Mouse (Mus musculus) liver, embryonic 16.5 days (tissue): ENCODE measurements around the gene Fuz. TPM values are rescaled to one million over a fixed set of nuclear protein-coding genes. Genes with fewer than 3 reads are reported as not detected.

Source experiments
- ATAC-seq: fragments of 200-750 bp; cut with Nextera tagmentation; 2 replicates; pipeline ENCODE4 v1.8.0; 2017; ENCODE audit warnings: low read depth, mild to moderate bottlenecking, moderate number of reproducible peaks, moderate library complexity
- H3K27ac ChIP-seq: fragments of 300-500 bp; sonication (generic); 2 replicates; pipeline ENCODE4 v1.5.1; 2014; ENCODE audit warnings: mild to moderate bottlenecking, low read length
- H3K27me3 ChIP-seq: fragments of 300-500 bp; sonication (generic); 2 replicates; pipeline ENCODE4 v1.6.1; 2014; ENCODE audit warnings: low read depth, low read length, mixed read lengths; ENCODE audit not compliant: control insufficient read depth, insufficient read depth
- H3K36me3 ChIP-seq: fragments of 300-500 bp; sonication (generic); 2 replicates; pipeline ENCODE4 v1.6.1; 2014; ENCODE audit warnings: mild to moderate bottlenecking; ENCODE audit not compliant: control insufficient read depth, insufficient read depth
- H3K4me1 ChIP-seq: fragments of 300-500 bp; sonication (generic); 2 replicates; pipeline ENCODE4 v1.6.1; 2014; ENCODE audit warnings: low read depth, low read length, mixed read lengths; ENCODE audit not compliant: control insufficient read depth
- H3K4me2 ChIP-seq: fragments of 300-500 bp; sonication (generic); 2 replicates; pipeline ENCODE4 v1.6.1; 2014; ENCODE audit warnings: low read depth, low read length, mixed read lengths
- H3K4me3 ChIP-seq: fragments of 300-500 bp; sonication (generic); 2 replicates; pipeline ENCODE4 v1.5.1; 2014; ENCODE audit warnings: low read depth, mild to moderate bottlenecking, low read length
- H3K9ac ChIP-seq: fragments of 300-500 bp; sonication (generic); 2 replicates; pipeline ENCODE4 v1.6.1; 2014; ENCODE audit warnings: low read depth, low read length
- H3K9me3 ChIP-seq: fragments of 300-500 bp; sonication (generic); replicated peaks from 2 replicates; pipeline ENCODE4 v1.6.1; 2016; ENCODE audit warnings: low read length; ENCODE audit not compliant: control insufficient read depth
- WGBS: fragments of 180-500 bp; shearing (Covaris S2); extraction: QIAGEN DNeasy Blood & Tissue Kit; methylation state at CpG from one replicate; pipeline ENCODE4 v1.1.7; 2014; ENCODE audit not compliant: insufficient replicate concordance; 5-methylcytosine and 5-hydroxymethylcytosine counted together
- polyA plus RNA-seq: library from polyadenylated mRNA; unstranded; fragments of >200 nt; fragmentation: Nextera tagmentation; extraction: Ambion mirVana; gene quantifications from 2 replicates; pipeline ENCODE4 v1.2.1, GENCODE M21; 2015

Gene Fuz
- polyA plus RNA-seq, 1 experiment from 2014 or later, result 5.9 TPM

GRCm38 (mm10) chr7:44851625-44852234 is 44.1 kb upstream of the Fuz start:
- H3K9ac ChIP-seq, result no peak overlapping the region
- 82% methylated on average over 12 of the region's 12 CpGs for whole genome bisulfite sequencing

GRCm38 (mm10) chr7:44852259-44853027 is 43.4 kb upstream of the Fuz start:
- H3K9me3 ChIP-seq, result no peaks in the 10 kb centered on the region
- H3K36me3 ChIP-seq, result no peaks in the 10 kb centered on the region
- peaks cover 63% of the 10 kb centered on the region for H3K4me1 ChIP-seq
- no peak for ATAC-seq
- no peak overlapping the region for H3K4me3 ChIP-seq
- no peak overlapping the region for H3K9ac ChIP-seq
- WGBS, result 84% methylated on average over 36 of the region's 36 CpGs
- H3K27me3 ChIP-seq, result no peaks in the 10 kb centered on the region
- H3K27ac ChIP-seq, result no peak overlapping the region
- no peak overlapping the region for H3K4me2 ChIP-seq

More at GRCm38 (mm10) chr7:44851625-44852234, 44.1 kb upstream of the Fuz start:
- Histone ChIP-seq H3K27me3 (no peaks in the 10 kb centered on the region), H3K4me2 (0 out of 2 replicates have a peak overlapping the region, but pooled peaks have one; percentile 99), H3K9me3 (no peaks in the 10 kb centered on the region), H3K4me3 (no peak overlapping the region), H3K4me1 (peaks cover 65% of the 10 kb centered on the region), H3K27ac (peak overlapping the region; percentile 29; the same call in 1 of the 2 replicates), H3K36me3 (peaks cover under 1% of the 10 kb centered on the region; the same call in 1 of the 2 replicates)
- no peak for ATAC-seq

- Histone ChIP-seq H3K36me3 (no peaks in the 10 kb centered on the region), H3K9ac (no peak overlapping the region), H3K4me2 (no peak overlapping the region), H3K9me3 (no peaks in the 10 kb centered on the region), H3K27me3 (no peaks in the 10 kb centered on the region), H3K27ac (no peak overlapping the region), H3K4me3 (0 out of 2 replicates have a peak overlapping the region, but pooled peaks have one; percentile 85), H3K4me1 (peaks cover 62% of the 10 kb centered on the region)
- no peak for ATAC-seq
- 95% methylated on average over 2 of the region's 2 CpGs for WGBS
These were observed 42.8 kb upstream of the Fuz start for GRCm38 (mm10) chr7:44853065-44853464.

GRCm38 (mm10) chr7:44853596-44854355 is 42.1 kb upstream of the Fuz start:
- H3K4me3 ChIP-seq, result peak overlapping the region; percentile 85
- peak overlapping the region; percentile 99 for H3K27ac ChIP-seq
- no peaks in the 10 kb centered on the region for H3K27me3 ChIP-seq
- ATAC-seq, result no peak; the same call in 1 of the 2 replicates
- H3K36me3 ChIP-seq, result no peaks in the 10 kb centered on the region
- peaks cover 67% of the 10 kb centered on the region for H3K4me1 ChIP-seq
- peak overlapping the region; percentile 95 for H3K9ac ChIP-seq
- H3K4me2 ChIP-seq, result peak overlapping the region; percentile 98
- H3K9me3 ChIP-seq, result no peaks in the 10 kb centered on the region
- WGBS, result 20% methylated on average over 26 of the region's 26 CpGs

GRCm38 (mm10) chr7:44854356-44855031 is 41.4 kb upstream of the Fuz start:
- peak; percentile 76 for ATAC-seq
- peaks cover 68% of the 10 kb centered on the region for H3K4me1 ChIP-seq
- WGBS, result under 1% methylated on average over 45 of the region's 45 CpGs

GRCm38 (mm10) chr7:44855036-44855435 is 40.8 kb upstream of the Fuz start:
- peak overlapping the region; percentile 98 for H3K4me2 ChIP-seq
- peak overlapping the region; percentile 99 for H3K27ac ChIP-seq
- peak overlapping the region; percentile 85 for H3K4me3 ChIP-seq
- no peaks in the 10 kb centered on the region for H3K27me3 ChIP-seq
- WGBS, result 24% methylated on average over 10 of the region's 10 CpGs
- peaks cover 68% of the 10 kb centered on the region for H3K4me1 ChIP-seq
- H3K9ac ChIP-seq, result peak overlapping the region; percentile 95
- H3K9me3 ChIP-seq, result no peaks in the 10 kb centered on the region
- no peak for ATAC-seq
- no peaks in the 10 kb centered on the region for H3K36me3 ChIP-seq

More at GRCm38 (mm10) chr7:44854356-44855031, 41.4 kb upstream of the Fuz start:
- H3K36me3 ChIP-seq, result no peaks in the 10 kb centered on the region
- peak overlapping the region; percentile 98 for H3K4me2 ChIP-seq
- no peaks in the 10 kb centered on the region for H3K9me3 ChIP-seq
- peak overlapping the region; percentile 95 for H3K9ac ChIP-seq
- H3K27ac ChIP-seq, result peak overlapping the region; percentile 99
- H3K27me3 ChIP-seq, result no peaks in the 10 kb centered on the region
- peak overlapping the region; percentile 85 for H3K4me3 ChIP-seq

- peak overlapping the region; percentile 97 for H3K4me3 ChIP-seq
- no peaks in the 10 kb centered on the region for H3K9me3 ChIP-seq
- peaks cover 61% of the 10 kb centered on the region for H3K4me1 ChIP-seq
- H3K4me2 ChIP-seq, result peak overlapping the region; percentile 98
- H3K27me3 ChIP-seq, result no peaks in the 10 kb centered on the region
- H3K27ac ChIP-seq, result peak overlapping the region; percentile 99
- H3K36me3 ChIP-seq, result no peaks in the 10 kb centered on the region
- peak overlapping the region; percentile 95 for H3K9ac ChIP-seq
- 18% methylated on average over 9 of the region's 9 CpGs for WGBS
- ATAC-seq, result no peak
These were observed 39.5 kb upstream of the Fuz start for GRCm38 (mm10) chr7:44856265-44856916.

GRCm38 (mm10) chr7:44857042-44857552 is 38.8 kb upstream of the Fuz start, which contains the start of gene Pnkp:
Gene Pnkp (plus strand): TSS chr7:44857139.
- peak within 1 kb of the TSS; percentile 99 for H3K27ac ChIP-seq
- ATAC-seq, result peak; percentile 30
- H3K4me3 ChIP-seq, result peak within 1 kb of the TSS; percentile 97
- H3K9ac ChIP-seq, result peak within 1 kb of the TSS; percentile 95
- WGBS, result under 1% methylated on average over 32 of the region's 32 CpGs
- no peaks in the 10 kb centered on the region; the same call in 1 of the 2 replicates for H3K36me3 ChIP-seq
- no peaks in the 10 kb centered on the region for H3K27me3 ChIP-seq
- H3K9me3 ChIP-seq, result no peaks in the 10 kb centered on the region
- H3K4me2 ChIP-seq, result peak within 1 kb of the TSS; percentile 98
- peaks cover 57% of the 10 kb centered on the region for H3K4me1 ChIP-seq
